Mouse (Mus musculus): ENCODE measurements around the gene Gm11032. TPM values are rescaled to one million over a fixed set of nuclear protein-coding genes. Genes with fewer than 3 reads are reported as not detected.
"Not testable (repeated sequence)": the region's sequence is repeated elsewhere in the genome, so short reads cannot be mapped to it uniquely, and the experiment has no call there.

Gene Gm11032
- polyA plus RNA-seq (2015; fragmentation: Nextera tagmentation; extraction: Ambion mirVana) = not detected in 2 replicates

DNA sequence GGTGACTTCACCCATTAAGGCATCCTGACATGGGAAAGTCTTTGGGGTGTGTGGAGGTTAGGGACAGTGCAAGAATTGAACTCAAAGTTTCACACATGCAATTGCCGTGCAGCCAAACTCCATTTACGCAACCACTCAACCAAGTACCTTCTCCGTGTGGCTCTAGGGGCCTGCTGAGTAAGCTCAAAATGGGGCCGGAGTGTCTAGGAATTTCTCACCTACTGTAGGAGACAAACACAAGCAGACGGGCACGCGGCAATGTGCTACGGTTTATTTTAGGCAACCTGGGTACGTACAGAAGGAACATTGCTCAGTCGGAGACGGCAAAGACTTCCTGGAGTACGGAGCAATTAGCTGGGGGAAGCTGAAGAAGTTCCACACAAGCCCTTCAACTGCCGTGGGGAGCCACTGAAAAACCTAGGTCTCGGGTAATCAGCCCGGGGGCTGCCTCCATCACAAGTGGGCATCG lies at the start of gene Gm11032:
Gm11032 (plus strand) TSS at position 51 of the 469 bp plus-strand sequence.
- Histone ChIP-seq H3K9me3 (no peaks in the 10 kb centered on the region), H3K27ac (no peak within 1 kb of the TSS), H3K4me1 (replicated peaks) (no peaks in the 10 kb centered on the region), H3K36me3 (no peaks in the 10 kb centered on the region), H3K4me2 (replicated peaks) (no peak within 1 kb of the TSS), H3K9ac (no peak within 1 kb of the TSS), H3K27me3 (replicated peaks) (no peaks in the 10 kb centered on the region), H3K4me3 (replicated peaks) (no peak within 1 kb of the TSS)
- no peak for ATAC-seq
- WGBS = 71% methylated on average over 16 of the region's 16 CpGs

DNA sequence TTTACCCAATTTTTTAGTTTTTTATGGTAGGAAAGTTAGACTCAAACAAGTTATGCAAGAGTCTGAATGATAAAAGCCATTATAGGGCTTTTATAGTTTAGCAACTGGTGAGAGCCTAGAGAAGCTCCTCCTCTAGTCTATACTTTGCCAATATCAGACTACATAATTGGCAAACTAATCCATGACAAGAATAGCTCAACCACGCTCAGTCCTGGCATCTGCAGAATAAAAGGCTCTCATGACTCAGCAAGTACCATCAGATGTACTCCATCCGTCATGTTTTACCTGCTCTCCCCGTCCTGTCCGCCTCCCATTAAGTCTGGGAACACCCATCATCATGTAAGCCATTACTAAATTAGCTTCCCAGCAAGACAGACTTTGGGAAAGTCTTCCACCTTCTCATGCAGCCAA lies 48.4 kb upstream of the Gm11032 start:
- Histone ChIP-seq H3K9me3 (no peaks in the 10 kb centered on the region), H3K27ac (no peak overlapping the region), H3K4me1 (replicated peaks) (peaks cover 12% of the 10 kb centered on the region), H3K4me2 (replicated peaks) (no peak overlapping the region), H3K4me3 (replicated peaks) (no peak overlapping the region), H3K36me3 (no peaks in the 10 kb centered on the region), H3K27me3 (replicated peaks) (no peaks in the 10 kb centered on the region), H3K9ac (no peak overlapping the region)
- no peak for ATAC-seq
- 71% methylated on average over 4 of the region's 4 CpGs for WGBS

DNA sequence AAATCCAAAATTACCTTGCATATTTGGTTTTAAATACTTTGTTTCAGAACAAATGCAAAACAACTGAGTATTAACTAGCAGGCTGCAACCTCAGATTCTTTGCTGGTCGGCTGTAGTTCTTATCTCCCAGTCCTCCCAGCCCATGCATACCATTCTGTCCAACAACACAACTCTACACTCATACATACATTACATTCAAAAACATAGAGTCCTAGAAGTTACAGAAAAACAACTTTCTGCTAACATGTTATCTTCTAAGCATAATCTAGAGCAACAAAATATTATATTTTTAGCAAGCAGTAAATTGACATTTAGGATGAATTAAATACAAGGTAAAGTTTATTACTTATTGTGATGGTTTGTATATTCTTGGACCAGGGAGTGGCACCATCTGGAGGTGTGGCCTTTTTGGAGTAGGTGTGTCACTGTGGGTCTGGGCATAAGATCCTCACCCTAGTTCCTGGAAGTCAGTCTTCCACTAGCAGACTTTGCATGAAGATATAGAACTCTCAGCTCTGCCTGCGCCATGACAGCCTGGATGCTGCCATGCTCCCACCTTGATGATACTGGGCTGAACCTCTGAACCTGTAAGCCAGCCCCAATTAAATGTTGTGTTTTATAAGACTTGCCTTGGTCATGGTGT lies 43.7 kb upstream of the Gm11032 start:
- H3K36me3 ChIP-seq; H3K4me3 ChIP-seq (replicated peaks); H3K9me3 ChIP-seq; H3K9ac ChIP-seq; H3K27ac ChIP-seq; H3K27me3 ChIP-seq (replicated peaks); H3K4me2 ChIP-seq (replicated peaks); ATAC-seq: not testable (repeated sequence)
- WGBS = 77% methylated on average over 2 of the region's 2 CpGs
- H3K4me1 ChIP-seq (replicated peaks) = peaks cover 14% of the 10 kb centered on the region

DNA sequence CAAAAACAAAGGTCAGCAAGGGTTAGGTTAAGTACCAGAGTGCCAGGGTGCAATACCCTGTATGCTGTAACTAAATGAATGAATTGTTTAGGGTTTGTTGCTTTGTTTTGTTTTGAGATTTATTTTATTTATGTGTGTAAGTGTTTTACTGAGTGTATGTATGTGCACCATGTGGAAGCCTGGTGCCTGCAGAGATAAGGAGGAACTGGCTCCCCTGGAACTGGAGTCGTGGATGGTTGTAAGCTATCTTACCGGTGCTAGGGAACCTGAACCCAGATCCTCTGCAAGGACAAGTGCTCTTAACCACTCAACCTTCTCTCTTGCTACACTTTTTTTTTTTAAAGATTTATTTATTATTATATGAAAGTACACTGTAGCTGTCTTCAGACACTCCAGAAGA lies 42.8 kb upstream of the Gm11032 start:
- Histone ChIP-seq H3K4me3 (replicated peaks) (no peak overlapping the region), H3K27ac (no peak overlapping the region), H3K4me1 (replicated peaks) (peaks cover 11% of the 10 kb centered on the region), H3K27me3 (replicated peaks) (no peaks in the 10 kb centered on the region), H3K4me2 (replicated peaks) (no peak overlapping the region), H3K9me3 (no peaks in the 10 kb centered on the region), H3K36me3 (no peaks in the 10 kb centered on the region), H3K9ac (no peak overlapping the region)
- no peak for ATAC-seq
- WGBS = 88% methylated on average over 2 of the region's 2 CpGs

DNA sequence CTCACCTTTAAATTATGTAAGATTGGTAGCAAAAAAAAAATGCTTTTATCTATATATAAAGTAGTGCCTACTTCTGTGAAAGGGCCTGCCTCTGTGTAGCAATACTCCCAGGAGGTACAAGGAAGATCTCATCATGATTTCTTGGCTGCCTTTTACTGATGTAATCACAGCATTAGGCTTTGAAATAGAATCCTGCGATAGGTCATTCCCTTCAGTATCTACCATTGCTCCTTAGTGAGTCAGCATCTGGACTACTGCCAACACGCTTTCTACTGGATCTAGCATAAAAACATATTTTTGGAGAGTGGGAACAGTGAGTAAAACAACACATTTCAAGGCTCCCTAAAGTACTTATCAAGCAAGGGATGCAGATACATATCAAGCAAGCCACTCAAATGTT lies 41.2 kb upstream of the Gm11032 start:
- H3K9ac ChIP-seq = no peak overlapping the region
- WGBS = 43% methylated on average over 2 of the region's 2 CpGs
- H3K27me3 ChIP-seq (replicated peaks) = no peaks in the 10 kb centered on the region
- H3K27ac ChIP-seq = no peak overlapping the region
- ATAC-seq = peak; percentile 75
- H3K4me3 ChIP-seq (replicated peaks) = no peak overlapping the region
- no peaks in the 10 kb centered on the region for H3K36me3 ChIP-seq
- peaks cover 11% of the 10 kb centered on the region for H3K4me1 ChIP-seq (replicated peaks)
- no peaks in the 10 kb centered on the region for H3K9me3 ChIP-seq
- no peak overlapping the region for H3K4me2 ChIP-seq (replicated peaks)

DNA sequence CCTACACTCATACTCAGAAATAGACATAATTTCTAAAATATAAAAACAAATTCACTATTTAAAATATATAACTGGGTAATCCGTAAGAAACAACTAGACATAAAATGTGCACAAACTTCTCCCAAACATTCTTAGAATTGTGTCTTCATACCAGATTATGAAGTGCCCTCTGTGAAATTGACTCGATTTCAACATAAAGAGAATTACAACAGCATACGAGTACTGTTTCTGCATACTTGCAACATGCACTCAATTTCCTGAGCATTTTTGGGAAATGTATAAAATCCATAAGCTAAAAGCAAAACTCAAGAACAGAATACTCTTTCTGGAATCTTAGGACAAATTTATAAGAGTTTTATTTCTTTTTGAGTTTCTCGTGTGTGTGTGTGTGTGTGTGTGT lies 28.1 kb upstream of the Gm11032 start:
- no peak for ATAC-seq

DNA sequence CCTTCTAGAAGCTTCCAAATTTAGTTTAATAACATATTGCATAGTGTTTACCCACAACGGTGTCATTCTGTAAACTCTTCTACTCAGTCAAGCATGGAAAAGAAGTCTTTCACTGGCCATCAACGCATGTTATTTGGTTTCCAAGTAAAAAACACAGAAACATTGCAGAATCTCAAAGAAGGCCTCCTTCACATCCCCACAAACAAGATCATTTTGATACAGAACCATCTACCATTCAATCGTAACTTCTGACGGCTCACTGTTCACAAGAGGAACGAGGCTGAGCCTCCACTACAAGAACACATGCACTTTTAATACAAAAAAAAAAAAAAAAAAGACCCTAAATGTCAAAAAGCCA lies 26.4 kb upstream of the Gm11032 start:
- 25% methylated on average over 5 of the region's 5 CpGs for WGBS

More for the DNA sequence above, 28.1 kb upstream of the Gm11032 start:
- Histone ChIP-seq H3K4me1 (replicated peaks) (peaks cover 3% of the 10 kb centered on the region; the same call in 1 of the 2 replicates), H3K9me3 (no peaks in the 10 kb centered on the region), H3K4me3 (replicated peaks) (no peak overlapping the region), H3K27ac (no peak overlapping the region), H3K27me3 (replicated peaks) (no peaks in the 10 kb centered on the region), H3K9ac (no peak overlapping the region), H3K4me2 (replicated peaks) (no peak overlapping the region), H3K36me3 (no peaks in the 10 kb centered on the region)
- 83% methylated on average over 4 of the region's 4 CpGs for WGBS

DNA sequence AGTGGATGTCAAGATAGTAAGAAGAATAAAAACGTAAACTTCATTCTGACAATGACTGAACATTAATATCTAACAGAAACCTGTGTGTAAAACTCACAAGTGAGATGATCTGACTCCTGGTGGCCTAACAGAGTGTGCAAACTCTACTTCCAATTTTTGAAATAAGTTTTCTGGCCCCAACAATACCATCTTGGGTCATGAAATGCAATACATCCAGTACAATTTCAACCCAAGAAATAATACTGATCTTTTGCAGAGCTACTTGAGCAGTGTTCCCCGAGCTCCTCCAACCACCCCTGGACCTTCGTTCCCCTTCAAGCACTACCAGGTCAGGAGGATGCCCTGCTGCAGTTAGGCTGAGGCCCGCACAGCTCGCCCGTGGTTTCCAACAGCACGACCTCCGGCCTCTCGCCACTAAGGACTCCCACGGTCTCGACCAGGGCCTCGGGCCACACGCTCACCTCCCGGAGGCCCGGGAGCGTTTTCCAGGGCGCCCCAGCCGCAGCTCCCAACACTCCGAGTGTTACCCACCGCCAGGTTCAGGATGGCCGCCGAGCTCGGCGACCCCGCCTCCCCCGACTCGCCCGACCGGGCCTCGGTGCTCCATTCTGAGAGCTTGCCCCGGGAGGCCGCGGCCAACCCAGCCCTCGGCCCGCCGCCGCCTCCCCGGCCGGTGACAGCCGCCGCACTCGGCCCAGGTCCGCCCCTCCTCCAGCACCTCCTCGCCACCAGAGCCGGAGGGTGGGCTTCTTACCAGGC lies 25.8 kb upstream of the Gm11032 start:
- peak; percentile 93 for ATAC-seq
- Histone ChIP-seq H3K9ac (peak overlapping the region; percentile 86), H3K27ac (peak overlapping the region; percentile 89), H3K4me1 (replicated peaks) (peaks cover 3% of the 10 kb centered on the region; the same call in 1 of the 2 replicates), H3K4me2 (replicated peaks) (peak overlapping the region; percentile 56), H3K27me3 (replicated peaks) (no peaks in the 10 kb centered on the region), H3K4me3 (replicated peaks) (peak overlapping the region; percentile 90), H3K36me3 (no peaks in the 10 kb centered on the region), H3K9me3 (no peaks in the 10 kb centered on the region)
- WGBS = under 1% methylated on average over 45 of the region's 45 CpGs

More for the DNA sequence above, 26.4 kb upstream of the Gm11032 start:
- no peaks in the 10 kb centered on the region for H3K36me3 ChIP-seq
- no peaks in the 10 kb centered on the region for H3K9me3 ChIP-seq
- peak overlapping the region; percentile 86; the same call in 1 of the 2 replicates for H3K9ac ChIP-seq
- H3K27me3 ChIP-seq (replicated peaks) = no peaks in the 10 kb centered on the region
- H3K4me2 ChIP-seq (replicated peaks) = peak overlapping the region; percentile 56
- no peak for ATAC-seq
- H3K4me1 ChIP-seq (replicated peaks) = peaks cover 3% of the 10 kb centered on the region; the same call in 1 of the 2 replicates
- no peak overlapping the region for H3K27ac ChIP-seq
- H3K4me3 ChIP-seq (replicated peaks) = peak overlapping the region; percentile 90

DNA sequence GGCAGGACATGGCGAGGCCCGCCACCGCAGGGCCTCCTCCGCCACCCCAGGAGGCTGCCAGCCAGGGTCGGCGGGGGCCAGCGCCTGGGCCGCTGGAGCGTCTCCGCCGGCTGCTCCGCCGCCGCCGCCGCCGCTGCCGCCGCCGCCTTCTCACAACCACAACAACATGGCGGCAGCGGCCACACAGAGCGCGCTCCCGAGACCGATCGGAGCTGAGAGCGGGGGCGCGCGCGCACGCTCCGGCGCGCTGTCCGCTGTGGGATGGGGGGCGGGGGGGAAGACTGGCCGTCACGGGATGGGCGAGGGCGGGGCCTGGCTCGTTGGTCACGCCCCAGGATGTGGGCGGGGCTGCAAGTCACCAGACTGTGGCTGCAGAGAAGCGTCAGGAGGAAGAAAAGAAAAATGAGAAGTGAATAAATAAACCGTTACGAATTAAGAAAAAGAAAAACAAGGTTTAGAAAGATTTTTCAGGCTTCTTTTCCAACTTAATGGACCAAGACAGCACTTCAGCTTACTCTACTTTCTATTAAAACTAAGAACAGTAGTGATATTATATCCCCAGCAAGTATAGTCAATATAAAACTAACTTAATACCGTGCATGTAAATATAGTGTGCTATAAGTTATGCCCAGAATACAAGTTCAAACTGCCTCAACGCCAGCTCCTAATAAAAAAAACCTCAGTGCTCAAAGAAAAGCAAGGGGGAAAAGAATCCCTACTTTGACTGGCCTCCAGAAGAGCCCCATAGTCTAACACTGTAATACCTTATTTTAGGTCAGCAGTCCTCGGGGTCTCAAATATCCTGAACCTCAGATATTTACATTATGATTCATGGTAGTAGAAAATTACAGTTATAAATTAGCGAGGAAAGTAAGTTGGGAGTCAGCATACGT lies 25.0 kb upstream of the Gm11032 start, which contains the start of gene Mtmr3:
Mtmr3 (minus strand) TSS at position 256 of the 893 bp plus-strand sequence.
- no peaks in the 10 kb centered on the region for H3K27me3 ChIP-seq (replicated peaks)
- peak within 1 kb of the TSS; percentile 56 for H3K4me2 ChIP-seq (replicated peaks)
- no peaks in the 10 kb centered on the region for H3K9me3 ChIP-seq
- ATAC-seq = peak; percentile 97
- peak within 1 kb of the TSS; percentile 86 for H3K9ac ChIP-seq
- peak within 1 kb of the TSS; percentile 89 for H3K27ac ChIP-seq
- 5% methylated on average over 41 of the region's 53 CpGs for WGBS
- H3K36me3 ChIP-seq = no peaks in the 10 kb centered on the region
- peak within 1 kb of the TSS; percentile 90 for H3K4me3 ChIP-seq (replicated peaks)
- H3K4me1 ChIP-seq (replicated peaks) = peaks cover 3% of the 10 kb centered on the region; the same call in 1 of the 2 replicates

DNA sequence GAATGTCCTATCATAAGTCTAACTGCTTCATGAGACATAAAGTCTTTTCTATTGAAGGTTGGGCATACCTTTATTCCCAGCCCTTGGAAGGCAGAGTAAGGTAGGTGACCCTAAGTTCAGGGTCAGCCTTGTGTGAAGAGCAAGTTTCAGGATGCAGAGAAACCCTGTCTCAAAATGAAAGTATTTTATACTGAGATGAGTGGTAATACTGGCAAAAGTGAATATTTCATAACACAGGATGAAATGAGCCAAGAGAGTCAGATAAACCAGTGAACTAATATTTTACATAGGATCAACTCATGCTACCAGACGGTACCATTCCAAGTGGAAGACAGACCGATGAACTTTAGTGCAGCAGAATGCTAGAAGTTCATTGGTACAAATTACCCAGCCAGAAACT lies 21.5 kb upstream of the Gm11032 start:
- no peak overlapping the region for H3K4me2 ChIP-seq (replicated peaks)
- H3K9me3 ChIP-seq = no peaks in the 10 kb centered on the region
- no peak for ATAC-seq
- no peak overlapping the region for H3K4me3 ChIP-seq (replicated peaks)
- H3K27ac ChIP-seq = no peak overlapping the region
- H3K9ac ChIP-seq = no peak overlapping the region
- WGBS = 91% methylated on average over 2 of the region's 2 CpGs
- no peaks in the 10 kb centered on the region for H3K27me3 ChIP-seq (replicated peaks)
- peaks cover 4% of the 10 kb centered on the region; the same call in 1 of the 2 replicates for H3K4me1 ChIP-seq (replicated peaks)
- no peaks in the 10 kb centered on the region for H3K36me3 ChIP-seq

DNA sequence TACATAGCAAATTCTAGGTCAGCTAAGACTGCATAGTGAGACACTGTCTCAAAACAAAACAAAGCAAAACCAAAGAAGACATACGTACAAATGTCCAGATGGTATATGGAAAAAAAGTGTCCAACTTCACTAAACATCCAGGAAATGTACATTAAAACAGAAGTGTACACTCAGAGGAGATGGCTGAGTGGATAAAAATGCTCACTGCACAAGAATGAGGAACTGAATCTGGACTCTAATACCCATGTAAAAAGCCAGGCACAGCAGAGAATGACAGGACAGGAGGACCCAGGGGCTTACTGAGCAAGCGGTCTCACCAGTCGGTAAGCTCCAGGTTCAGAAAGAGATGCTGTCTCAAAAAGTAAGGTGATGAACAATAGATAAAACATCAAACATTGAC lies 20.0 kb upstream of the Gm11032 start:
- Histone ChIP-seq H3K4me3 (replicated peaks) (no peak overlapping the region), H3K27ac (no peak overlapping the region), H3K27me3 (replicated peaks) (no peaks in the 10 kb centered on the region), H3K9me3 (no peaks in the 10 kb centered on the region), H3K36me3 (no peaks in the 10 kb centered on the region), H3K4me2 (replicated peaks) (no peak overlapping the region), H3K4me1 (replicated peaks) (peaks cover 4% of the 10 kb centered on the region), H3K9ac (no peak overlapping the region)
- 75% methylated on average over 3 of the region's 3 CpGs for WGBS
- ATAC-seq = no peak

DNA sequence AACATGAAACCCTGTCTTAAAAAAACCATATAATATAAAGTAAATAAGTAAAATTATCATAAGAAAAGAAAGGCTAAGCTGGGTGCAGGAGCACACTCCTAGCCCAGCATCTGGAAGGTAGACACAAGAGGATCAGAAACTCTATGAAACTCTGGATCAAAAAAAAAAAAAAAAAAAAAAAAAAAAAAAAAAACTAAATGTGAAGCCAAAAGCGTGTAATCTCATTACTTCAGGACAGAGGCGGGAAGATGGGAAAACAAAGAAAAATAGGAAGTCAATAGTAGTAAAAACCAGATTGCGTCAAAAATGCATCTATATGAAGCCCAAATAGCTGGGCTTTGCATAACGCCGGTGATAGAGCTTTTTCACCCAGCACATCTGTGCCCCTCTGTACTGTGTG lies 18.0 kb upstream of the Gm11032 start:
- no peaks in the 10 kb centered on the region for H3K9me3 ChIP-seq
- peaks cover 4% of the 10 kb centered on the region for H3K4me1 ChIP-seq (replicated peaks)
- no peak overlapping the region for H3K9ac ChIP-seq
- no peak for ATAC-seq
- H3K27me3 ChIP-seq (replicated peaks) = no peaks in the 10 kb centered on the region
- H3K4me2 ChIP-seq (replicated peaks) = no peak overlapping the region
- H3K36me3 ChIP-seq = no peaks in the 10 kb centered on the region
- no peak overlapping the region for H3K27ac ChIP-seq
- WGBS = 92% methylated on average over 5 of the region's 5 CpGs
- H3K4me3 ChIP-seq (replicated peaks) = no peak overlapping the region
